Mouse (Mus musculus): ENCODE data around the gene Pphln1. TPM values are rescaled to one million over a fixed set of nuclear protein-coding genes. Genes with fewer than 3 reads are reported as not detected.
A peak's percentile ranks its signal among the peaks of the same experiment; 100 is the strongest.

Pphln1 gene
- polyA plus RNA-seq, 1 experiment: 14.5 TPM

GRCm38 (mm10) chr15:93375696-93376095, 22.5 kb upstream of the Pphln1 start:
- TF ChIP-seq CTCF (IDR thresholded peaks at IDR 0.05; ENCODE audit: borderline replicate concordance, control insufficient read depth, extremely low read depth, insufficient read depth, low read length, poor library complexity) (no peak), POLR2A (IDR thresholded peaks at IDR 0.05; ENCODE audit: control insufficient read depth, extremely low read depth, insufficient read depth, low read length, poor library complexity) (no peak)
- no peaks in the 10 kb centered on the region for H3K27me3 ChIP-seq (ENCODE audit: control insufficient read depth, insufficient read depth, low read length)
- DNase-seq: no peak
- H3K36me3 ChIP-seq (ENCODE audit: control insufficient read depth, insufficient read depth, low read length): no peaks in the 10 kb centered on the region
- H3K4me3 ChIP-seq (ENCODE audit: control insufficient read depth, insufficient read depth, low read length): no peak overlapping the region
- H3K27ac ChIP-seq (ENCODE audit: control insufficient read depth, insufficient read depth, low read length): no peak overlapping the region
- H3K4me1 ChIP-seq (replicated peaks; ENCODE audit: control insufficient read depth, insufficient read depth, low read length): no peaks in the 10 kb centered on the region
- 81% methylated on average over 5 of the region's 5 CpGs for WGBS

GRCm38 (mm10) chr15:93379177-93379576, 19.0 kb upstream of the Pphln1 start:
- no peaks in the 10 kb centered on the region for H3K27me3 ChIP-seq (ENCODE audit: control insufficient read depth, insufficient read depth, low read length)
- 87% methylated on average over 3 of the region's 3 CpGs for WGBS

GRCm38 (mm10) chr15:93381337-93381736, 16.8 kb upstream of the Pphln1 start:
- WGBS: 89% methylated on average over 5 of the region's 5 CpGs
- H3K27ac ChIP-seq (ENCODE audit: control insufficient read depth, insufficient read depth, low read length): no peak overlapping the region
- H3K27me3 ChIP-seq (ENCODE audit: control insufficient read depth, insufficient read depth, low read length): no peaks in the 10 kb centered on the region
- no peak for DNase-seq
- TF ChIP-seq CTCF (IDR thresholded peaks at IDR 0.05; ENCODE audit: borderline replicate concordance, control insufficient read depth, extremely low read depth, insufficient read depth, low read length, poor library complexity): no peak
- no peak for TF ChIP-seq POLR2A (IDR thresholded peaks at IDR 0.05; ENCODE audit: control insufficient read depth, extremely low read depth, insufficient read depth, low read length, poor library complexity)
- H3K4me1 ChIP-seq (replicated peaks; ENCODE audit: control insufficient read depth, insufficient read depth, low read length): peaks cover 3% of the 10 kb centered on the region; the same call in 1 of the 2 replicates
- H3K4me3 ChIP-seq (ENCODE audit: control insufficient read depth, insufficient read depth, low read length): no peak overlapping the region
- peaks cover 4% of the 10 kb centered on the region for H3K36me3 ChIP-seq (ENCODE audit: control insufficient read depth, insufficient read depth, low read length)

More at GRCm38 (mm10) chr15:93379177-93379576, 19.0 kb upstream of the Pphln1 start:
- DNase-seq: peak; percentile 14
- Histone ChIP-seq H3K27ac (ENCODE audit: control insufficient read depth, insufficient read depth, low read length) (no peak overlapping the region), H3K4me1 (replicated peaks; ENCODE audit: control insufficient read depth, insufficient read depth, low read length) (peaks cover 3% of the 10 kb centered on the region; the same call in 1 of the 2 replicates), H3K4me3 (ENCODE audit: control insufficient read depth, insufficient read depth, low read length) (no peak overlapping the region), H3K36me3 (ENCODE audit: control insufficient read depth, insufficient read depth, low read length) (no peaks in the 10 kb centered on the region)
- no peak for TF ChIP-seq POLR2A (IDR thresholded peaks at IDR 0.05; ENCODE audit: control insufficient read depth, extremely low read depth, insufficient read depth, low read length, poor library complexity)
- TF ChIP-seq CTCF (IDR thresholded peaks at IDR 0.05; ENCODE audit: borderline replicate concordance, control insufficient read depth, extremely low read depth, insufficient read depth, low read length, poor library complexity): no peak

GRCm38 (mm10) chr15:93397269-93397668, 881 bp upstream of the Pphln1 start:
- Histone ChIP-seq H3K27me3 (ENCODE audit: control insufficient read depth, insufficient read depth, low read length) (no peaks in the 10 kb centered on the region), H3K4me3 (ENCODE audit: control insufficient read depth, insufficient read depth, low read length) (no peak overlapping the region), H3K36me3 (ENCODE audit: control insufficient read depth, insufficient read depth, low read length) (peaks cover 5% of the 10 kb centered on the region; the same call in 1 of the 2 replicates), H3K27ac (ENCODE audit: control insufficient read depth, insufficient read depth, low read length) (no peak overlapping the region), H3K4me1 (replicated peaks; ENCODE audit: control insufficient read depth, insufficient read depth, low read length) (peaks cover 11% of the 10 kb centered on the region)
- 2% methylated on average over 11 of the region's 11 CpGs for WGBS
- no peak for DNase-seq
- TF ChIP-seq POLR2A (IDR thresholded peaks at IDR 0.05; ENCODE audit: control insufficient read depth, extremely low read depth, insufficient read depth, low read length, poor library complexity) (no peak), CTCF (IDR thresholded peaks at IDR 0.05; ENCODE audit: borderline replicate concordance, control insufficient read depth, extremely low read depth, insufficient read depth, low read length, poor library complexity) (no peak)

- H3K27me3 ChIP-seq (ENCODE audit: control insufficient read depth, insufficient read depth, low read length): no peaks in the 10 kb centered on the region
- 20% methylated on average over 36 of the region's 36 CpGs for WGBS
- no peak for TF ChIP-seq CTCF (IDR thresholded peaks at IDR 0.05; ENCODE audit: borderline replicate concordance, control insufficient read depth, extremely low read depth, insufficient read depth, low read length, poor library complexity)
- no peak for TF ChIP-seq POLR2A (IDR thresholded peaks at IDR 0.05; ENCODE audit: control insufficient read depth, extremely low read depth, insufficient read depth, low read length, poor library complexity)
- H3K4me1 ChIP-seq (replicated peaks; ENCODE audit: control insufficient read depth, insufficient read depth, low read length): peaks cover 11% of the 10 kb centered on the region
- DNase-seq: no peak
- 0 out of 2 replicates have a peak overlapping the region, but pooled peaks have one; percentile 20 for H3K27ac ChIP-seq (ENCODE audit: control insufficient read depth, insufficient read depth, low read length)
- no peaks in the 10 kb centered on the region; the same call in 1 of the 2 replicates for H3K36me3 ChIP-seq (ENCODE audit: control insufficient read depth, insufficient read depth, low read length)
- H3K4me3 ChIP-seq (ENCODE audit: control insufficient read depth, insufficient read depth, low read length): peak overlapping the region; percentile 74
These were observed 770 bp downstream of the Pphln1 start for GRCm38 (mm10) chr15:93398699-93399540.

- Histone ChIP-seq H3K27ac (ENCODE audit: control insufficient read depth, insufficient read depth, low read length) (no peak overlapping the region), H3K36me3 (ENCODE audit: control insufficient read depth, insufficient read depth, low read length) (peaks cover 1% of the 10 kb centered on the region; the same call in 1 of the 2 replicates), H3K4me3 (ENCODE audit: control insufficient read depth, insufficient read depth, low read length) (no peak overlapping the region), H3K4me1 (replicated peaks; ENCODE audit: control insufficient read depth, insufficient read depth, low read length) (peaks cover 11% of the 10 kb centered on the region), H3K27me3 (ENCODE audit: control insufficient read depth, insufficient read depth, low read length) (no peaks in the 10 kb centered on the region)
- TF ChIP-seq POLR2A (IDR thresholded peaks at IDR 0.05; ENCODE audit: control insufficient read depth, extremely low read depth, insufficient read depth, low read length, poor library complexity) (no peak), CTCF (IDR thresholded peaks at IDR 0.05; ENCODE audit: borderline replicate concordance, control insufficient read depth, extremely low read depth, insufficient read depth, low read length, poor library complexity) (no peak)
- DNase-seq: no peak
- WGBS: 92% methylated on average over 4 of the region's 4 CpGs
These were observed 3.3 kb downstream of the Pphln1 start for GRCm38 (mm10) chr15:93401446-93401845.
